Comparison of ENCODE assay signal across 9 mouse cellular contexts in the genomic region with DNA sequence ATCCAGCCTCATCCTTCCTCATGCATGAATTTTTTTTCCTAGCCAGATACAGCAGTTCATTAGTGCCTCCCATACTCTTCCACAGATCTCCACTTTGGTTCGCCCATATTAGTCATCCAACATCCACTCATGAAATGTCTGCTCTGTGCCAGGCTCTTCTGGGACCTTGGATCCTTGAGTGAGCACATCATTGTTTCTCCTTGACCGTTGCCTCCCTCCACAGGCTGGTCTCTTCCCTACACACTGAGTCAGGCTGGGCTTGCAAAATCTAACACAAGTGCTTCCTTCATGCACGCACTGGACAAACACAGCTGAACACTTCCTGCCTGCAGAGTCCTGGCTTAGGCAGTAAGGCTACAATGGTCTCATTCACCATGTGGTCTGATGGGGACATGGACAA. TPM values are rescaled to one million over a fixed set of nuclear protein-coding genes. Genes with fewer than 3 reads are reported as not detected.
DNase-seq lines count a peak whose midpoint lies in the region; ATAC-seq and TF ChIP-seq lines count a peak whose summit lies in the region.
"Had no signal": no experiment of that assay in that cellular context is flagged by ENCODE, and none has a peak within 500 bp of the region (broad histone marks: within the 10 kb centered on the region; RNA-seq: fewer than 3 reads in every experiment).

No protein-coding gene starts in this region.

- H3K4me3 ChIP-seq in heart, embryonic 12.5 days: no peak overlapping the region
- no peak overlapping the region for H3K4me3 ChIP-seq in lung, embryonic 14.5 days (ENCODE audit: low read depth, low read length)
- no peak overlapping the region for H3K4me3 ChIP-seq in cerebellum, adult 2 months (replicated peaks; ENCODE audit: insufficient read depth, low read depth, low read length)

- no peaks in the 10 kb centered on the region for H3K9me3 ChIP-seq in heart, embryonic 12.5 days (replicated peaks)
- no peaks in the 10 kb centered on the region for H3K9me3 ChIP-seq in lung, embryonic 14.5 days (ENCODE audit: low read depth, low read length)

- H3K9ac ChIP-seq in heart, embryonic 12.5 days: no peak overlapping the region
- no peak overlapping the region for H3K9ac ChIP-seq in lung, embryonic 14.5 days

- H3K4me1 ChIP-seq in heart, embryonic 12.5 days (replicated peaks): peaks cover 26% of the 10 kb centered on the region
- H3K4me1 ChIP-seq in lung, embryonic 14.5 days (ENCODE audit: insufficient read depth): peaks cover 14% of the 10 kb centered on the region; the same call in 1 of the 2 replicates
- peaks cover 6% of the 10 kb centered on the region for H3K4me1 ChIP-seq in cerebellum, adult 2 months (ENCODE audit: control insufficient read depth, insufficient read depth, low read length)

- peaks cover 7% of the 10 kb centered on the region; the same call in 1 of the 2 replicates for H3K27me3 ChIP-seq in heart, embryonic 12.5 days (replicated peaks)
- no peaks in the 10 kb centered on the region for H3K27me3 ChIP-seq in lung, embryonic 14.5 days (ENCODE audit: insufficient read depth, low read length)
- no peaks in the 10 kb centered on the region for H3K27me3 ChIP-seq in cerebellum, adult 2 months (ENCODE audit: control insufficient read depth, insufficient read depth, low read length)

- 0 out of 2 replicates have a peak, but pooled peaks have one; percentile 5 for TF ChIP-seq CTCF in lung, embryonic 14.5 days (IDR thresholded peaks at IDR 0.05; ENCODE audit: low read depth)
- TF ChIP-seq CTCF in cerebellum, adult 2 months (IDR thresholded peaks at IDR 0.05; ENCODE audit: borderline replicate concordance, insufficient read depth, low read depth, low read length): no peak

- TF ChIP-seq POLR2A in cerebellum, adult 2 months (IDR thresholded peaks at IDR 0.05; ENCODE audit: borderline replicate concordance, insufficient read depth, low read length): no peak

- H3K36me3 ChIP-seq in heart, embryonic 12.5 days: no peaks in the 10 kb centered on the region
- no peaks in the 10 kb centered on the region for H3K36me3 ChIP-seq in lung, embryonic 14.5 days (ENCODE audit: insufficient read depth)

- DNase-seq in heart, adult 18-20 months: peak; percentile 55 to 72
- peak; percentile 68 for DNase-seq in 3134 (ENCODE audit: extremely low read depth, insufficient read length, low spot score)
- peak; percentile 62 for DNase-seq in adrenal gland, postnatal 10 days
- no peak for DNase-seq in lung, embryonic 14.5 days
- DNase-seq in thymus, postnatal 14 days: no peak
- no peak for DNase-seq in cerebellum, adult 2 months
- no peak for DNase-seq in kidney, adult 11 months

- no peak for ATAC-seq in heart, embryonic 12.5 days (ENCODE audit: insufficient number of reproducible peaks, low FRiP score)
- no peak for ATAC-seq in lung, embryonic 14.5 days (ENCODE audit: insufficient read depth)
- ATAC-seq: inflammation-experienced regulatory T-cells, adult 6 months had no signal

- whole genome bisulfite sequencing in heart, embryonic 12.5 days: 66% methylated on average over 3 of the region's 3 CpGs
- WGBS in lung, embryonic 14.5 days: 62% methylated on average over 3 of the region's 3 CpGs
- 88% methylated on average over 3 of the region's 3 CpGs for WGBS in cerebellum, adult 2 months

- H3K4me2 ChIP-seq in heart, embryonic 12.5 days: no peak overlapping the region
- H3K4me2 ChIP-seq in lung, embryonic 14.5 days: no peak overlapping the region

- no peak overlapping the region for H3K27ac ChIP-seq in heart, embryonic 12.5 days (ENCODE audit: poor library complexity, severe bottlenecking)
- no peak overlapping the region for H3K27ac ChIP-seq in lung, embryonic 14.5 days (ENCODE audit: low read depth)
- no peak overlapping the region for H3K27ac ChIP-seq in cerebellum, adult 2 months (ENCODE audit: insufficient read depth, low read length)

RNA-seq across cellular contexts. Expression of gene Hexa, which starts 1.7 kb away (rescaled TPM):
- total RNA-seq in heart, adult 18-20 months (2021): 10 to 100 TPM; 49.6 to 54.9 TPM
- 74.7 and 81.6 TPM in 2 replicates for polyA plus RNA-seq in heart, embryonic 12.5 days (2016; fragmentation: Nextera tagmentation; extraction: Ambion mirVana)
- total RNA-seq in adrenal gland, postnatal 10 days (2021): 10 to 100 TPM; 70.7 to 71.7 TPM
- 67.3 and 68.2 TPM in 2 replicates for polyA plus RNA-seq in lung, embryonic 14.5 days (2014; fragmentation: Nextera tagmentation; extraction: Ambion mirVana)
- 39.7 and 42.9 TPM in 2 replicates for polyA plus RNA-seq in cerebellum, adult 2 months (2012; rRNA removed)

RNA-seq across cellular contexts. Expression of gene Tmem202, which starts 2.0 kb away (rescaled TPM):
- under 1 TPM; 0.40 to 0.93 TPM for total RNA-seq in heart, adult 18-20 months (2021)
- 0.64 TPM in 1 of 2 replicates, not detected in the other for polyA plus RNA-seq in heart, embryonic 12.5 days (2016; fragmentation: Nextera tagmentation; extraction: Ambion mirVana)
- total RNA-seq in adrenal gland, postnatal 10 days (2021): 1 to 10 TPM in 1 of 2 experiments, under 1 TPM in 1; 0.88 to 1.6 TPM
- polyA plus RNA-seq in lung, embryonic 14.5 days (2014; fragmentation: Nextera tagmentation; extraction: Ambion mirVana): 0.18 TPM in 1 of 2 replicates, not detected in the other
- 1.7 and 2.3 TPM in 2 replicates for polyA plus RNA-seq in cerebellum, adult 2 months (2012; rRNA removed)
- polyA plus RNA-seq: inflammation-experienced regulatory T-cells, adult 6 months had no signal

RNA-seq across cellular contexts. Expression of gene Celf6, which starts 40.1 kb away (rescaled TPM):
- not detected for total RNA-seq in heart, adult 18-20 months (2021)
- polyA plus RNA-seq in heart, embryonic 12.5 days (2016; fragmentation: Nextera tagmentation; extraction: Ambion mirVana): not detected in 2 replicates
- 1 to 10 TPM; 5.1 to 8.0 TPM for total RNA-seq in adrenal gland, postnatal 10 days (2021)
- 0.41 and 0.45 TPM in 2 replicates for polyA plus RNA-seq in lung, embryonic 14.5 days (2014; fragmentation: Nextera tagmentation; extraction: Ambion mirVana)
- 6.5 and 7.4 TPM in 2 replicates for polyA plus RNA-seq in cerebellum, adult 2 months (2012; rRNA removed)
- polyA plus RNA-seq: inflammation-experienced regulatory T-cells, adult 6 months had no signal

RNA-seq across cellular contexts. Expression of gene Arih1, which starts 51.2 kb away (rescaled TPM):
- total RNA-seq in heart, adult 18-20 months (2021): 10 to 100 TPM; 79.2 to 94.4 TPM
- 20.9 and 21.7 TPM in 2 replicates for polyA plus RNA-seq in heart, embryonic 12.5 days (2016; fragmentation: Nextera tagmentation; extraction: Ambion mirVana)
- 10 to 100 TPM; 87.0 to 99.7 TPM for total RNA-seq in adrenal gland, postnatal 10 days (2021)
- 17.8 and 20.2 TPM in 2 replicates for polyA plus RNA-seq in lung, embryonic 14.5 days (2014; fragmentation: Nextera tagmentation; extraction: Ambion mirVana)
- 53.4 and 57.2 TPM in 2 replicates for polyA plus RNA-seq in cerebellum, adult 2 months (2012; rRNA removed)

Comparison
In these comparisons a context has a peak if more than half of its experiments do, and no peak if none do; other contexts are left out.
1. DNase-seq: peak in heart, adult 18-20 months (2 of 2), 3134 (single experiment) and adrenal gland, postnatal 10 days (single experiment); none in lung, embryonic 14.5 days (single experiment), thymus, postnatal 14 days (single experiment), cerebellum, adult 2 months (0 of 2) and kidney, adult 11 months (single experiment).